Mouse (Mus musculus): ENCODE measurements around the gene Stxbp1. TPM values are rescaled to one million over a fixed set of nuclear protein-coding genes. Genes with fewer than 3 reads are reported as not detected.

Stxbp1 gene
- polyA plus RNA-seq, 1 experiment from 2014 or later: 127 TPM

GRCm38 (mm10) chr2:32779714-32780113, 67.3 kb downstream of the Stxbp1 start:
- Histone ChIP-seq H3K9ac (ENCODE audit: low read length) (no peak overlapping the region), H3K27ac (ENCODE audit: low read depth, low read length) (no peak overlapping the region), H3K27me3 (replicated peaks; ENCODE audit: control insufficient read depth, insufficient read depth, low read length) (no peaks in the 10 kb centered on the region), H3K4me3 (ENCODE audit: low read depth, low read length) (no peak overlapping the region), H3K4me1 (ENCODE audit: control insufficient read depth, insufficient read depth, low read length) (peaks cover 5% of the 10 kb centered on the region), H3K9me3 (replicated peaks; ENCODE audit: control insufficient read depth, low read length) (no peaks in the 10 kb centered on the region), H3K4me2 (ENCODE audit: low read length) (no peak overlapping the region), H3K36me3 (ENCODE audit: control insufficient read depth, insufficient read depth, low read length) (no peaks in the 10 kb centered on the region)
- DNase-seq (ENCODE audit: low spot score): no peak
- no peak for ATAC-seq
- 91% methylated on average over 6 of the region's 6 CpGs for WGBS

DNA sequence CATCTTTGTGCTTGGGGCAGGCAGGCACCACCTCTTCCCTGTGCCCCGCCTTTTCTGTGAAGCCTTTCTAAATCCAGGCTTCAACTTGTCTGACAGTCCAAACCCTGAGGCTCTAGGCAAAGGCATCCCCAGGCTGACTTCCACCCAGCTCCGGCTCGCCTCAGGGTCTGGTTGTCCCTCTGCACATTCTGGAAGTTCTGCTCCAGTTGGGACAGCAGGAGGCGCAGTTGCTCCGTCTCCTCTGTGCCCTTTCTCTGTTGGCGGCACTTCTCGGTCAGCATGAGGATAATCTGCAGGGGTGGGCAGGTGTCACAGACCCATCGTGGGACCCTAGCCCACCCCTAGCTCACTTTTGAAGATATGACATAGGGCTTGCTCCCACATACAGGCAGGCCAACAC, 67.9 kb downstream of the Stxbp1 start:
- DNase-seq (ENCODE audit: low spot score) (peak; percentile 59), ATAC-seq (no peak)
- peaks cover 5% of the 10 kb centered on the region for H3K4me1 ChIP-seq (ENCODE audit: control insufficient read depth, insufficient read depth, low read length)
- WGBS: 13% methylated on average over 8 of the region's 8 CpGs
- no peak overlapping the region for H3K9ac ChIP-seq (ENCODE audit: low read length)
- H3K4me3 ChIP-seq (ENCODE audit: low read depth, low read length): no peak overlapping the region
- H3K36me3 ChIP-seq (ENCODE audit: control insufficient read depth, insufficient read depth, low read length): no peaks in the 10 kb centered on the region
- no peaks in the 10 kb centered on the region for H3K27me3 ChIP-seq (replicated peaks; ENCODE audit: control insufficient read depth, insufficient read depth, low read length)
- H3K27ac ChIP-seq (ENCODE audit: low read depth, low read length): no peak overlapping the region
- no peaks in the 10 kb centered on the region for H3K9me3 ChIP-seq (replicated peaks; ENCODE audit: control insufficient read depth, low read length)
- H3K4me2 ChIP-seq (ENCODE audit: low read length): no peak overlapping the region

DNA sequence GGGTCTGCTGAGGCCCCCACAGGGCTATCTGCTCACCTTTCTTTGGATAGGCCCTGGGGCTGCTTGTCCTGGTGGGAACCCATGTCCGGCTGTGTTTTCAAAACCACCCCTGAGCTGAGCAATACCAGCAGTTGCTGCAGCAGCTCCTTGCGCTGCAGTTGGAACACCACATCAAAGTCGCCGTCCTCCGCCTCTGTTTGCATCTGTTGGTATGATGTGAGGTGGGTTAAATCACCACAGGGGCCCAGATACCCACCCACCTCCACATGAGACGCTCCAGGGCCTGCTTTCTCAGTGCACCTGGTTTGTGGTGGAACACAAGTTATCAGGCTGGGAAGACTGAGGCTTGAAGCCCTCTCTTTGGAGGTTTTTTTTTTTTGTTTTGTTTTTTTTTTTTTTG, 69.0 kb downstream of the Stxbp1 start:
- ATAC-seq (no peak), DNase-seq (ENCODE audit: low spot score) (no peak)
- 93% methylated on average over 6 of the region's 6 CpGs for WGBS
- Histone ChIP-seq H3K27me3 (replicated peaks; ENCODE audit: control insufficient read depth, insufficient read depth, low read length) (no peaks in the 10 kb centered on the region), H3K9me3 (replicated peaks; ENCODE audit: control insufficient read depth, low read length) (no peaks in the 10 kb centered on the region), H3K4me1 (ENCODE audit: control insufficient read depth, insufficient read depth, low read length) (peaks cover 5% of the 10 kb centered on the region), H3K4me2 (ENCODE audit: low read length) (no peak overlapping the region), H3K4me3 (ENCODE audit: low read depth, low read length) (no peak overlapping the region), H3K9ac (ENCODE audit: low read length) (no peak overlapping the region), H3K36me3 (ENCODE audit: control insufficient read depth, insufficient read depth, low read length) (no peaks in the 10 kb centered on the region), H3K27ac (ENCODE audit: low read depth, low read length) (no peak overlapping the region)

- Histone ChIP-seq H3K9ac (ENCODE audit: low read length) (peak overlapping the region; percentile 35; the same call in 1 of the 2 replicates), H3K4me1 (ENCODE audit: control insufficient read depth, insufficient read depth, low read length) (peaks cover 5% of the 10 kb centered on the region), H3K27ac (ENCODE audit: low read depth, low read length) (no peak overlapping the region), H3K4me3 (ENCODE audit: low read depth, low read length) (peak overlapping the region; percentile 48), H3K36me3 (ENCODE audit: control insufficient read depth, insufficient read depth, low read length) (no peaks in the 10 kb centered on the region), H3K4me2 (ENCODE audit: low read length) (peak overlapping the region; percentile 71), H3K27me3 (replicated peaks; ENCODE audit: control insufficient read depth, insufficient read depth, low read length) (no peaks in the 10 kb centered on the region), H3K9me3 (replicated peaks; ENCODE audit: control insufficient read depth, low read length) (no peaks in the 10 kb centered on the region)
- 31% methylated on average over 22 of the region's 22 CpGs for WGBS
- DNase-seq (ENCODE audit: low spot score): no peak
- no peak for ATAC-seq
Observed at GRCm38 (mm10) chr2:32776192-32776591, 70.9 kb downstream of the Stxbp1 start.

GRCm38 (mm10) chr2:32775359-32776074, 71.5 kb downstream of the Stxbp1 start, which contains the start of the genes Ttc16 and Ptrh1:
Gene Ttc16, minus strand, starts transcription at chr2:32775633.
Gene Ptrh1, plus strand, starts transcription at chr2:32775786.
- Histone ChIP-seq H3K4me1 (ENCODE audit: control insufficient read depth, insufficient read depth, low read length) (peaks cover 5% of the 10 kb centered on the region), H3K9me3 (replicated peaks; ENCODE audit: control insufficient read depth, low read length) (no peaks in the 10 kb centered on the region), H3K36me3 (ENCODE audit: control insufficient read depth, insufficient read depth, low read length) (no peaks in the 10 kb centered on the region), H3K4me2 (ENCODE audit: low read length) (peak within 1 kb of the TSS; percentile 71), H3K9ac (ENCODE audit: low read length) (peak within 1 kb of the TSS; percentile 57), H3K27me3 (replicated peaks; ENCODE audit: control insufficient read depth, insufficient read depth, low read length) (no peaks in the 10 kb centered on the region), H3K4me3 (ENCODE audit: low read depth, low read length) (peak within 1 kb of the TSS; percentile 48), H3K27ac (ENCODE audit: low read depth, low read length) (no peak within 1 kb of the TSS)
- ATAC-seq (peak; percentile 99), DNase-seq (ENCODE audit: low spot score) (peak; percentile 98)
- whole genome bisulfite sequencing: 1% methylated on average over 46 of the region's 46 CpGs

GRCm38 (mm10) chr2:32772626-32773279, 74.3 kb downstream of the Stxbp1 start:
- Histone ChIP-seq H3K36me3 (ENCODE audit: control insufficient read depth, insufficient read depth, low read length) (no peaks in the 10 kb centered on the region), H3K27me3 (replicated peaks; ENCODE audit: control insufficient read depth, insufficient read depth, low read length) (no peaks in the 10 kb centered on the region), H3K9ac (ENCODE audit: low read length) (no peak overlapping the region), H3K4me3 (ENCODE audit: low read depth, low read length) (no peak overlapping the region), H3K4me2 (ENCODE audit: low read length) (no peak overlapping the region), H3K9me3 (replicated peaks; ENCODE audit: control insufficient read depth, low read length) (no peaks in the 10 kb centered on the region), H3K27ac (ENCODE audit: low read depth, low read length) (no peak overlapping the region), H3K4me1 (ENCODE audit: control insufficient read depth, insufficient read depth, low read length) (peaks cover 5% of the 10 kb centered on the region)
- 85% methylated on average over 8 of the region's 8 CpGs for WGBS
- no peak for DNase-seq (ENCODE audit: low spot score)
- no peak for ATAC-seq

- H3K27ac ChIP-seq (ENCODE audit: low read depth, low read length): no peak overlapping the region
- WGBS: 38% methylated on average over 12 of the region's 12 CpGs
- H3K9ac ChIP-seq (ENCODE audit: low read length): no peak overlapping the region
- no peaks in the 10 kb centered on the region for H3K36me3 ChIP-seq (ENCODE audit: control insufficient read depth, insufficient read depth, low read length)
- no peaks in the 10 kb centered on the region for H3K27me3 ChIP-seq (replicated peaks; ENCODE audit: control insufficient read depth, insufficient read depth, low read length)
- H3K4me2 ChIP-seq (ENCODE audit: low read length): no peak overlapping the region
- no peaks in the 10 kb centered on the region for H3K9me3 ChIP-seq (replicated peaks; ENCODE audit: control insufficient read depth, low read length)
- DNase-seq (ENCODE audit: low spot score) (no peak), ATAC-seq (no peak)
- H3K4me1 ChIP-seq (ENCODE audit: control insufficient read depth, insufficient read depth, low read length): peaks cover 5% of the 10 kb centered on the region
- no peak overlapping the region for H3K4me3 ChIP-seq (ENCODE audit: low read depth, low read length)
Observed at GRCm38 (mm10) chr2:32771886-32772285, 75.2 kb downstream of the Stxbp1 start.

DNA sequence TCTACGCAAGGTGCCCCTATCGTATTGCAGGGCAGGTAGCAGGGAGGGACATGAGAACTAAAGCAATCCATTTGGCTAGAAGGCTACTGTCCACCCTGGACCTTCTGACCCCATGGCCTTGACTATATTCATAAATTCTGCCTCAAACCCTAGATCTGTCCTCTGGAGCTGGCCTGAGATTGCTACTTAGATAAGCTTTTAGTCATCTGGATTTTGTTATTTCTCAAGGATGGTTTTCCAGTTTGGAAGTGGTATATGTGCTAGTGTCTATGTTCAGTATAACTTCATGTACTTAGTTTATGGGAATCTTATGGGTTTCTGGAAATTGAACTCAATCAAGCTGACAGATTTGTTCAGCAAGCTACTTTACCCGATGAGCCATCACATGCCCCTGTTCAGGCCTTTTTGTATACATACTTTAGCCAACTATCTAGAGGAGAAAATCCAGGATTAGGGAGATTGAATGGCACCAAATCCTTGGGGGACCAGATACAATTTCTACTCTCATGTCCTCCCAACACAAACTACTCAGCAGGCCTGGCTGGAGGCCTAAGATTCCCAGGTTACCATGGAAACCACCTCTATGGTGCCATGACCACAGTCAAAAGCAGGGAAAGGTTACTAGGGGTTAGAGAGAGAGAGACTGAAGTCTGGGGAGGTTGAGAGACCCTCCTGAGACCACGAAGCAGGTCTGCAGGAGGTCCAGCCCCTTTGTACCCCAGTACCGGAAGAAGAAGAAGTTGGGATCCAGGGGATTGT, 77.5 kb downstream of the Stxbp1 start:
- no peak for DNase-seq (ENCODE audit: low spot score)

More for the DNA sequence above, 77.5 kb downstream of the Stxbp1 start:
- Histone ChIP-seq H3K9me3 (replicated peaks; ENCODE audit: control insufficient read depth, low read length) (no peaks in the 10 kb centered on the region), H3K4me2 (ENCODE audit: low read length) (no peak overlapping the region), H3K4me1 (ENCODE audit: control insufficient read depth, insufficient read depth, low read length) (no peaks in the 10 kb centered on the region), H3K36me3 (ENCODE audit: control insufficient read depth, insufficient read depth, low read length) (no peaks in the 10 kb centered on the region), H3K27ac (ENCODE audit: low read depth, low read length) (no peak overlapping the region), H3K9ac (ENCODE audit: low read length) (no peak overlapping the region), H3K4me3 (ENCODE audit: low read depth, low read length) (no peak overlapping the region), H3K27me3 (replicated peaks; ENCODE audit: control insufficient read depth, insufficient read depth, low read length) (no peaks in the 10 kb centered on the region)
- WGBS: 57% methylated on average over 5 of the region's 5 CpGs
- ATAC-seq: no peak
